Mouse (Mus musculus): ENCODE measurements at regions not wholly inside any gene's neighbourhood (a gene's known extent, or its start where the extent isn't known, plus 50 kb on each side); places are given as distances from the start of the nearest gene placed in this dataset.

DNA sequence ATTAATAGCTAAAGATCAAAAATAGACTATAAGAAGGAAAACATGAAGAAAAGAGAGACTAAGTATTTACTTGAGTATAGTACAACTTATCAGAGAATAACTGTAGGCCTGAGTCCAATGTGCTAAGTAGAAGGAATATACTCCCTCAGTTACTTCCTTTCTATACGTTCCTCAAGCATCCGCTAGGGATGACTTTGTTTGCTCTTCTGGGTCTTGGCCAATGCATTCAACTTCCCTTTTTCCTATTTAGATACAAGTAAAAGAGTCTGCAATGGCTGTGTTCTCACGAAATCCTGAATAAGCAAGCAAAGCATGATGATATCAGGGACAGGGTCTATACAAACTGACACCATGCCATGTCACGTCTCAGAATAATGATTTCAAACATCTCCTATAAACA, 135.3 kb upstream of the Klf6 start:
- no peak for TF ChIP-seq POLR2A (IDR thresholded peaks at IDR 0.05; ENCODE audit: low read depth, low read length)
- no peak for TF ChIP-seq CTCF (IDR thresholded peaks at IDR 0.05; ENCODE audit: borderline replicate concordance, insufficient read depth, low read length)
